Mouse (Mus musculus): ENCODE measurements around the gene Wnt10a. TPM values are rescaled to one million over a fixed set of nuclear protein-coding genes. Genes with fewer than 3 reads are reported as not detected.
A peak's percentile ranks its signal among the peaks of the same experiment; 100 is the strongest.

The Wnt10a gene
- polyA plus RNA-seq, 1 experiment from 2014 or later, result 0.91 TPM

DNA sequence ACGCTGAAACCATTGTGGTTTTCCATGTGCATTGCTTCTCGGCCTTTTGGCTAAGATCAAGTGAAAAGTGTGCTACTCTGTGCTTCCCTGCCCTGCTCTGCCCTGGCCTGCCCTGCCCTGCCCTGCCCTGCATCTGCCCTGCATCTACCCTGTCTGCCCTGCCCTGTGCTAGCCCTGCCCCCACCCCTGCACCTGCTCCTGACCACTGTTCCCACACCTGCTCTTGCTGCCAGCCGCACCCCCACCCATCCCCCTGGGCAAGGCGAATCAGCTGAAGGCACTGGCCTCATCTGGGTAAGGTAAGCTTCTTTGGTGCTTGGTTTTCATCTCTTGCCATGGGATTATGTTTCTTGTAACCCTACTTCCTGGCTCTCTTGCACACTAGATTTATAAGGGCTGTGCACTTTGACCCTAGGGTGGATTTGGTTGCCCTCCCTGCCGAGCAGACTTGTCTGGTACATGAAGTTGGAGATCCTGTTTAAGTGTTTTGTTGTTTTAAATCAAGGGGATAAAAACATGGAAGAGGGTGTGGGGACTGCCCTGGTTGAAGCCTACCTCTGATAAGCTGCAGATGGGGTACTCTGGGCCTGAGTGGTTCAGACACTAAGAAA is 37.0 kb upstream of the Wnt10a start:
- Histone ChIP-seq H3K4me3 (ENCODE audit: low read length) (no peak overlapping the region), H3K9ac (ENCODE audit: low read depth, low read length) (no peak overlapping the region), H3K9me3 (ENCODE audit: control insufficient read depth, low read length) (no peaks in the 10 kb centered on the region), H3K27me3 (ENCODE audit: control insufficient read depth, insufficient read depth, low read length) (no peaks in the 10 kb centered on the region), H3K27ac (ENCODE audit: low read depth, low read length) (no peak overlapping the region), H3K36me3 (ENCODE audit: control insufficient read depth, insufficient read depth, low read length) (no peaks in the 10 kb centered on the region), H3K4me1 (ENCODE audit: control insufficient read depth, insufficient read depth, low read length) (peaks cover 7% of the 10 kb centered on the region), H3K4me2 (replicated peaks; ENCODE audit: low read depth, low read length) (no peak overlapping the region)
- ATAC-seq (ENCODE audit: low FRiP score, low TSS enrichment), result peak; percentile 44; the same call in 1 of the 2 replicates
- 34% methylated on average over 5 of the region's 5 CpGs for WGBS

DNA sequence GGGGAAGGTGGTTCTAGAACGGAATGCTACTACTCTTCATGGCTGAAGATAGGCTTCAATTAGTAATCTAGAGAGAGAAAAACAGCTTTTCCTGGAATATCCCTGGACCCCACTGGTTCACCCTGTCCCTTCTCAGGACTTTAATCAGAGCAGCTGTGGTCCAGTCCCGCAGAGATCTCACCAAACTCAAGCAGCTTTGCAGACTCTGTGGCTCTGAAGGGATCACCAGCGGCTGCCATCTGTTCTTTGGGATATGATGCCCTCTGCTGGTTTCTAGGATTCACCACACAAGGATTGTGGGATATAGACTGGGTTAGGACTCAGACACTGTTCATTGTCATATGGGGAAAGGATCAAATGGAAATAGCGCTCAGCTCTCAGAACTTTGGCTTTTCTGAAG is 31.5 kb upstream of the Wnt10a start:
- Histone ChIP-seq H3K9ac (ENCODE audit: low read depth, low read length) (no peak overlapping the region), H3K36me3 (ENCODE audit: control insufficient read depth, insufficient read depth, low read length) (no peaks in the 10 kb centered on the region), H3K27ac (ENCODE audit: low read depth, low read length) (no peak overlapping the region), H3K4me1 (ENCODE audit: control insufficient read depth, insufficient read depth, low read length) (0 out of 2 replicates have a peak, but pooled peaks cover under 1% of the 10 kb centered on the region), H3K4me2 (replicated peaks; ENCODE audit: low read depth, low read length) (no peak overlapping the region), H3K27me3 (ENCODE audit: control insufficient read depth, insufficient read depth, low read length) (peaks cover 7% of the 10 kb centered on the region), H3K4me3 (ENCODE audit: low read length) (no peak overlapping the region), H3K9me3 (ENCODE audit: control insufficient read depth, low read length) (no peaks in the 10 kb centered on the region)
- 23% methylated on average over 4 of the region's 4 CpGs for WGBS
- ATAC-seq (ENCODE audit: low FRiP score, low TSS enrichment), result no peak

DNA sequence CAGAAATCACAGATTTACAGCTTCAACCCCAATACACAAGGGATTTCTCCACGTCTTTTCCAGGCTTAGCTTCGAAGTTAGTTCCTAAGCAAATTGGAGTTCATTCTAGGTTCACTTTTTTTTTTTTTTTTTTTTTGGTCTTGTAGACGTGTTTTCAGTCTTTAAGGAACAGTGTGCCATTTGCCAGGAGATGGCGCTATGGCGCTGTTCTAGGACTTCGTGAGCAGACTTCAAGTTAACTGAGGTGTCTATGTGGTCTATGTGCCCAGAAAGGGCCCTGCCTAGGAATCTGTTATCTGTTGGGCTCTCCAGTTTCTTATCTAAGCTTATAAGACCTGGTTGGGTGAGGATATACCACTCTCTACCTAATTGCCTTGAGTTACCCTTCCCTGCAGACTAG is 28.2 kb upstream of the Wnt10a start:
- Histone ChIP-seq H3K4me3 (ENCODE audit: low read length) (no peak overlapping the region), H3K27me3 (ENCODE audit: control insufficient read depth, insufficient read depth, low read length) (peaks cover 10% of the 10 kb centered on the region), H3K4me1 (ENCODE audit: control insufficient read depth, insufficient read depth, low read length) (no peaks in the 10 kb centered on the region), H3K9me3 (ENCODE audit: control insufficient read depth, low read length) (no peaks in the 10 kb centered on the region), H3K4me2 (replicated peaks; ENCODE audit: low read depth, low read length) (no peak overlapping the region), H3K9ac (ENCODE audit: low read depth, low read length) (no peak overlapping the region), H3K27ac (ENCODE audit: low read depth, low read length) (no peak overlapping the region), H3K36me3 (ENCODE audit: control insufficient read depth, insufficient read depth, low read length) (no peaks in the 10 kb centered on the region)
- no peak for ATAC-seq (ENCODE audit: low FRiP score, low TSS enrichment)
- 4% methylated on average over 6 of the region's 6 CpGs for WGBS

DNA sequence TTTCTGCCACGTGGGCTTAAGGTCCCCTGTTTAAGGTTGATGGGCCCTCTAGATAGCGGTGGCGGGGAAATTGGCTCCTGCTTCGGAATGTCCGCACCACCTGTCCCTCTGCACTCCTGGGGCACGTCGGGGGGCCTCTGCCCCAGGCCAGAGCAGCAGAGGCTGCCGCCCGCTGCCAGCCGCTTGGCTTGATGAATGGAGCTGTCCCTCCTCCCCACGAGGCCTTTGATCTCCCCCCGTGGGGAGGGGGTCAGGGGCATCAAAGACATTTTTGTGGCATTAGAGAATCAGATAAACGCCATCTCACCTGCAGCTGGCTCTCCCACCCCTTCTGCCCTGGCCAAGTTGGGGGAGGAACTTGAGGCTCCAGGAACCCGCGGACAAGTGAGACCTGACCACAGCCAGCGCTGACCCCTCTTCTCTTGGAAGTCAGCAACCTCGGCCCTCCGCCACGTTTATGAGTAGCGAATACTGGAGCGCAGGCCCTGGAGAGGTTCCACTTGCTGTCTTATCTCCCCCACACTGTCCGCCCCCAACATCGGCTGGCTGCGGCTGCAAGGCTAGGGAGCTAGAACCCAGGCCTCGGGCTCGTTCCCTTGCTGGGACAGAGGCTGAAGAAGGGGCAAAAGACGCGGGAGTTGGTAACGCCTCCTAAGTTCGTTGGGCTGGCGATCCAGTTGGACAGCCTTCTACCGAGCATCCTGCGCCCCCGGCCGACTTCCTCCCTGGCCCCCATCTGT is 20.4 kb upstream of the Wnt10a start:
- under 1% methylated on average over 35 of the region's 35 CpGs for WGBS
- ATAC-seq (ENCODE audit: low FRiP score, low TSS enrichment), result peak; percentile 18; the same call in 1 of the 2 replicates
- Histone ChIP-seq H3K27me3 (ENCODE audit: control insufficient read depth, insufficient read depth, low read length) (peaks cover 48% of the 10 kb centered on the region), H3K27ac (ENCODE audit: low read depth, low read length) (no peak overlapping the region), H3K4me1 (ENCODE audit: control insufficient read depth, insufficient read depth, low read length) (peaks cover 24% of the 10 kb centered on the region), H3K4me2 (replicated peaks; ENCODE audit: low read depth, low read length) (peak overlapping the region; percentile 86), H3K4me3 (ENCODE audit: low read length) (peak overlapping the region; percentile 50), H3K36me3 (ENCODE audit: control insufficient read depth, insufficient read depth, low read length) (no peaks in the 10 kb centered on the region), H3K9ac (ENCODE audit: low read depth, low read length) (peak overlapping the region; percentile 24), H3K9me3 (ENCODE audit: control insufficient read depth, low read length) (no peaks in the 10 kb centered on the region)

DNA sequence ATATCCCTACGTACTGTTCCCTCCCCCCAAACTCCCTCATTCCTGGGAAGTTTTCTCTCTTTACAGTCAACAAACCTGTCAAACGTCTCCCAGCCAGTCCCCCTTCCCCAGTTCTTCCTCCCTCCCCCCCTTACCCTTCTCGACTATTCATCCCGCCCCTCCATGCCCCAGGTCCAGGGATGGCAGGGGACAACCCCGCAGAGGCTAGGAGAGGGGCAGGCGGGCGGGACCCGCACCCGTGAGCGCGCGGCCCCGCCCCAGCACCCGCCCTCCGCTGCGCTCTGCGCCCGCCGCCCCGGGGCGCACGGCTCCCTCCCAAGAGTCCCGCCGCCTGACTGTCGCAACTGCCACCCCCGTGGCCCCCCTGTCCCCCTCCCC is 19.9 kb upstream of the Wnt10a start:
- H3K9me3 ChIP-seq (ENCODE audit: control insufficient read depth, low read length), result no peaks in the 10 kb centered on the region
- no peaks in the 10 kb centered on the region for H3K36me3 ChIP-seq (ENCODE audit: control insufficient read depth, insufficient read depth, low read length)
- WGBS, result under 1% methylated on average over 26 of the region's 26 CpGs
- peaks cover 24% of the 10 kb centered on the region for H3K4me1 ChIP-seq (ENCODE audit: control insufficient read depth, insufficient read depth, low read length)
- peaks cover 48% of the 10 kb centered on the region for H3K27me3 ChIP-seq (ENCODE audit: control insufficient read depth, insufficient read depth, low read length)
- no peak overlapping the region for H3K27ac ChIP-seq (ENCODE audit: low read depth, low read length)
- peak overlapping the region; percentile 50 for H3K4me3 ChIP-seq (ENCODE audit: low read length)
- peak; percentile 34; the same call in 1 of the 2 replicates for ATAC-seq (ENCODE audit: low FRiP score, low TSS enrichment)
- peak overlapping the region; percentile 50; the same call in 1 of the 2 replicates for H3K9ac ChIP-seq (ENCODE audit: low read depth, low read length)
- peak overlapping the region; percentile 86 for H3K4me2 ChIP-seq (replicated peaks; ENCODE audit: low read depth, low read length)

DNA sequence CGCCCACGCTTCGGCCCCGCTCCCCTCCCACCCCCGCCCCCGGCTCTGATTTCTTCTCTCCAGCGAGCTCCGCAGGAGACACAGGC is 19.6 kb upstream of the Wnt10a start, which contains the start of gene Wnt6:
Wnt6 (plus strand) TSS at position 48 of the 86 bp plus-strand sequence.
- Histone ChIP-seq H3K9ac (ENCODE audit: low read depth, low read length) (peak within 1 kb of the TSS; percentile 50), H3K36me3 (ENCODE audit: control insufficient read depth, insufficient read depth, low read length) (no peaks in the 10 kb centered on the region), H3K27me3 (ENCODE audit: control insufficient read depth, insufficient read depth, low read length) (peaks cover 48% of the 10 kb centered on the region), H3K4me2 (replicated peaks; ENCODE audit: low read depth, low read length) (peak within 1 kb of the TSS; percentile 86), H3K9me3 (ENCODE audit: control insufficient read depth, low read length) (no peaks in the 10 kb centered on the region), H3K27ac (ENCODE audit: low read depth, low read length) (no peak within 1 kb of the TSS), H3K4me3 (ENCODE audit: low read length) (peak within 1 kb of the TSS; percentile 50), H3K4me1 (ENCODE audit: control insufficient read depth, insufficient read depth, low read length) (peaks cover 24% of the 10 kb centered on the region)
- ATAC-seq (ENCODE audit: low FRiP score, low TSS enrichment), result no peak
- no CpG with 5 or more reads among the region's 8 CpGs for WGBS

DNA sequence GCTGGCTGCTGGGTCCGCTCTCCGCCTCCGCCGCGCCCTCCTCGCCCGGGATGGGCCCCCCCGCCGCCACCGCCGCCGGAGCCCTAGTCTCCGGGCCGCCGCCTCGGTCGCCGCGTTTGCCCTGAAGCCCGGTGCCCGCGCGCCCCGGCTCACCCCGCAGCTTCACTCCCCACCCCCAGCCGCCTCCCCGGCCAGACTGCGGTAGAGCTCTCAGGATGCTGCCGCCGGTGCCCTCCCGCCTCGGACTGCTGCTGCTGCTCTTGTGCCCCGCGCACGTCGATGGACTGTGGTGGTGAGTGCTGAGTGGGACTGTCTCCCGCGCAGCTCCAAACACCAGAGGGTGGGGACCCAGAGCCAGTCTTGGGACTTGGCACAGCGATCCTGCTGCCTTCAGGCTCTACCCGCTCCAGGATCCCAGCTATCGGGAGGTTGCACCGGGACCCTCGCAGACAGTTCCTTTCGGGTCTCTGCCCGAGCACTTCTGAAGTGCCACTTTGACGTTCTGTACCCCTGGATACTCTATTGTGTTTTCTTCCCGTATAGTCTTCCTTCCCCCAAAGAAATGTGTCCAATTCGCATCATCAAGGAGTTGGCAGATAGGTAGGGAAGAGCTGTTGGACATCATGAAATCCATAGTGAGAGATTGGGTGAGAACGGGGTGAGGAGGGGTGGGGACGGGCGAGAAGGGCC is 19.2 kb upstream of the Wnt10a start:
- no peak for ATAC-seq (ENCODE audit: low FRiP score, low TSS enrichment)
- Histone ChIP-seq H3K4me2 (replicated peaks; ENCODE audit: low read depth, low read length) (peak overlapping the region; percentile 86), H3K9me3 (ENCODE audit: control insufficient read depth, low read length) (no peaks in the 10 kb centered on the region), H3K4me1 (ENCODE audit: control insufficient read depth, insufficient read depth, low read length) (peaks cover 24% of the 10 kb centered on the region), H3K27ac (ENCODE audit: low read depth, low read length) (no peak overlapping the region), H3K36me3 (ENCODE audit: control insufficient read depth, insufficient read depth, low read length) (no peaks in the 10 kb centered on the region), H3K4me3 (ENCODE audit: low read length) (peak overlapping the region; percentile 50), H3K9ac (ENCODE audit: low read depth, low read length) (peak overlapping the region; percentile 50; the same call in 1 of the 2 replicates), H3K27me3 (ENCODE audit: control insufficient read depth, insufficient read depth, low read length) (peaks cover 48% of the 10 kb centered on the region)
- WGBS, result under 1% methylated on average over 39 of the region's 51 CpGs

DNA sequence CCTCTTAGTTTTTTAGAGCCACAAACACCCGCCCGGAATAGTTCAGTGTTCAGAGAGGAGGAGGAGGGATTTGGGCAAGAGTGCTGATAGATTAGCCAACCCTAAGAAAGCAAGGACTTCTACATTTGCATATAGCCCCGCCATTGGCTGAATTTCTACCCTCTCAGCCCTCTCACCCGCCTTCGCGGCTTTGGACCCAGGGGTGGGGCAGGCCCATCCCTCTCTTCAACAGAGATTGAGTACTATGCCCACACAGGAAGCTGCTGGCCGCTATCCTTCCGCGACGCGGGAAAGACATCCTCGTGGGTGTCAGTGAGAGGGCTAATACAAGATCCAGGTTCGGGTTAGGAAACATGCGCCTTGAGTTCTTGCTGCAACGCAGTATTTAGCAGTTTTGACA is 18.2 kb upstream of the Wnt10a start:
- under 1% methylated on average over 15 of the region's 15 CpGs for WGBS
- ATAC-seq (ENCODE audit: low FRiP score, low TSS enrichment), result peak; percentile 87
- Histone ChIP-seq H3K4me3 (ENCODE audit: low read length) (peak overlapping the region; percentile 50), H3K4me2 (replicated peaks; ENCODE audit: low read depth, low read length) (peak overlapping the region; percentile 86), H3K4me1 (ENCODE audit: control insufficient read depth, insufficient read depth, low read length) (peaks cover 24% of the 10 kb centered on the region), H3K27ac (ENCODE audit: low read depth, low read length) (no peak overlapping the region), H3K9me3 (ENCODE audit: control insufficient read depth, low read length) (no peaks in the 10 kb centered on the region), H3K27me3 (ENCODE audit: control insufficient read depth, insufficient read depth, low read length) (peaks cover 45% of the 10 kb centered on the region), H3K36me3 (ENCODE audit: control insufficient read depth, insufficient read depth, low read length) (no peaks in the 10 kb centered on the region), H3K9ac (ENCODE audit: low read depth, low read length) (no peak overlapping the region)

DNA sequence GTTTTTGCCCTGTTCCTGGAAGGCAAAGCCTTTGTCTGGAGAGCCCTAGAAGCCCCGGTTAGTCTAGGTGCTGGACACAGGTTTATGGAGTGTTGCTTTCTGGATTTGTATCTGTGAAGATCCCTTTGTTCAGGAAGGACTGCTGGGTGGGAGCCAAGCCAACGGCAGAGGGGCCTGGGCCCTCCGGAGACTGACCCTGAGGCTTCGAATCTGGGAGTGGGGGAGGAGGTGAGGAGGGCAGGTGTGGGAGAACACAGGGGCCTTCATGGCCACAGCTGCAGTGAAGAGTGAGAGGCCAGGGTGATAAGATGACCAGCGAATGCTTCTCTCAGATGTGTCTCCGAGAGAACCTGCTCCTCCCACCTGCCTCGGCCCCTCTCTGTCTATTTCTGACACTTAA is 17.3 kb upstream of the Wnt10a start:
- peaks cover 24% of the 10 kb centered on the region for H3K4me1 ChIP-seq (ENCODE audit: control insufficient read depth, insufficient read depth, low read length)
- WGBS, result 11% methylated on average over 7 of the region's 7 CpGs
- ATAC-seq (ENCODE audit: low FRiP score, low TSS enrichment), result no peak
- no peak overlapping the region for H3K4me3 ChIP-seq (ENCODE audit: low read length)
- H3K27ac ChIP-seq (ENCODE audit: low read depth, low read length), result no peak overlapping the region
- no peak overlapping the region for H3K9ac ChIP-seq (ENCODE audit: low read depth, low read length)
- H3K4me2 ChIP-seq (replicated peaks; ENCODE audit: low read depth, low read length), result no peak overlapping the region
- H3K36me3 ChIP-seq (ENCODE audit: control insufficient read depth, insufficient read depth, low read length), result no peaks in the 10 kb centered on the region
- peaks cover 45% of the 10 kb centered on the region for H3K27me3 ChIP-seq (ENCODE audit: control insufficient read depth, insufficient read depth, low read length)
- no peaks in the 10 kb centered on the region for H3K9me3 ChIP-seq (ENCODE audit: control insufficient read depth, low read length)
